Mouse (Mus musculus): ENCODE measurements around the gene Enox1. TPM values are rescaled to one million over a fixed set of nuclear protein-coding genes. Genes with fewer than 3 reads are reported as not detected.

Gene Enox1
- polyA plus RNA-seq, 2 experiments = 13.5 to 15.6 TPM

DNA sequence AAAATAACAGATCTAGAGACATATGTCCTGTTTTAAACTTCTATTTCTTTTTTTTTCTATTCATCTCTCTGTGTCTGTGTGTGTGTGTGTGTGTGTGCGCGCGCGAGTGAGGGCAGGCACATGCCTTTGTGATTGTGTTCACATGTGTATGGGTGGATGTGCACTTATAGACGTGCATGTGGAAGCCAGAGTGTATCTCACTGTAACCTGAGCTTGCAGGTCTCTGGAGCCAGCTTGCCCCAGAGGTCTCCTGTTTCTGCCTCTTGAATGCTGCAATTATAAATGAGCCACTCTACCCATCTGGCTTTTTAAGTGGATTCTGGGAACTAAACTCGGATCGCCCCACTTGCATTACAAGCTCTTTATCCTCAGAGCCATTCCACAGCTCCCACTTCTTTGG is 92.4 kb downstream of the Enox1 start:
- no peak overlapping the region for H3K9ac ChIP-seq (ENCODE audit: low read depth, low read length, severe bottlenecking)
- 43% methylated on average over 7 of the region's 7 CpGs for WGBS
- ATAC-seq (ENCODE audit: low FRiP score, low read depth) (no peak), DNase-seq (ENCODE audit: low spot score) (no peak)
- no peak overlapping the region for H3K27ac ChIP-seq (replicated peaks; ENCODE audit: low read depth, low read length)
- peaks cover 2% of the 10 kb centered on the region; the same call in 1 of the 2 replicates for H3K36me3 ChIP-seq (ENCODE audit: control insufficient read depth, insufficient read depth, low read length)
- H3K9me3 ChIP-seq (ENCODE audit: control insufficient read depth, low read length) = peaks cover 5% of the 10 kb centered on the region; the same call in 1 of the 2 replicates
- peaks cover 11% of the 10 kb centered on the region for H3K4me1 ChIP-seq (ENCODE audit: control insufficient read depth, insufficient read depth, low read length)
- no peak overlapping the region for H3K4me2 ChIP-seq (replicated peaks; ENCODE audit: low read depth, low read length, severe bottlenecking)
- TF ChIP-seq POLR2A (IDR thresholded peaks at IDR 0.05; ENCODE audit: borderline replicate concordance, extremely low read depth, insufficient read depth, insufficient read length) = no peak
- no peak overlapping the region for H3K4me3 ChIP-seq (replicated peaks; ENCODE audit: low read length)
- no peaks in the 10 kb centered on the region for H3K27me3 ChIP-seq (ENCODE audit: control insufficient read depth, insufficient read depth, low read length)

DNA sequence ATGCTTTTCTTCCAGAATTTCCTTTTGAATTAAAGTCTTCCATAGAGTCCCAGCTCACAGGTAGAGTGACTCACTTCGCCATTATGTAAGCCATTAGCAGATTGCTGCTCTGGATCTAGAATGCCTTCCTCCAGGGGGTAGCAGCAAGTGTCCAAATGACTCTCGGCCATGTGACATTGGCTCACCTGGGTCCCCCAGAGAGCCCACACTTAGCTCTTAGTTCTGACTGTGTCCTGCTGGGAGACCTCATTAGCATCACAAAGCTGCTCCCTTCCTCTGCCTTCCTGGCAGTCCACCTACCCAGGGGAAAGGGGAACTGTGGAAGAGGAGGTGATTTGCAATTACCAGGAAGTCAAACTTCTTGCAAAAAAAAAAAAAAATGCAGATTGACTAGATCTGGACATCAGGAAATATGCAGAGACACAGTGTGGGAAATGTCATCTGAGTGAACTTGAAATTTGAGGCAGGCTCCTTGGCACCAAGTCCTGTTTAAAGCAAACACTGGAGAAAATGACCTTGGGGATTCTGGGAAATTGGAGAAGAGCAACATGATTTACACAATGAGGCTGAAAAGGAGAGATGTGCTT is 94.2 kb downstream of the Enox1 start:
- Histone ChIP-seq H3K27ac (replicated peaks; ENCODE audit: low read depth, low read length) (no peak overlapping the region), H3K9ac (ENCODE audit: low read depth, low read length, severe bottlenecking) (no peak overlapping the region), H3K4me2 (replicated peaks; ENCODE audit: low read depth, low read length, severe bottlenecking) (no peak overlapping the region), H3K4me1 (ENCODE audit: control insufficient read depth, insufficient read depth, low read length) (peaks cover 11% of the 10 kb centered on the region), H3K9me3 (ENCODE audit: control insufficient read depth, low read length) (peaks cover 4% of the 10 kb centered on the region; the same call in 1 of the 2 replicates), H3K4me3 (replicated peaks; ENCODE audit: low read length) (no peak overlapping the region), H3K27me3 (ENCODE audit: control insufficient read depth, insufficient read depth, low read length) (no peaks in the 10 kb centered on the region), H3K36me3 (ENCODE audit: control insufficient read depth, insufficient read depth, low read length) (peaks cover 2% of the 10 kb centered on the region; the same call in 1 of the 2 replicates)
- no peak for TF ChIP-seq POLR2A (IDR thresholded peaks at IDR 0.05; ENCODE audit: borderline replicate concordance, extremely low read depth, insufficient read depth, insufficient read length)
- WGBS = 46% methylated on average over 2 of the region's 2 CpGs
- ATAC-seq (ENCODE audit: low FRiP score, low read depth) (no peak), DNase-seq (ENCODE audit: low spot score) (no peak)

DNA sequence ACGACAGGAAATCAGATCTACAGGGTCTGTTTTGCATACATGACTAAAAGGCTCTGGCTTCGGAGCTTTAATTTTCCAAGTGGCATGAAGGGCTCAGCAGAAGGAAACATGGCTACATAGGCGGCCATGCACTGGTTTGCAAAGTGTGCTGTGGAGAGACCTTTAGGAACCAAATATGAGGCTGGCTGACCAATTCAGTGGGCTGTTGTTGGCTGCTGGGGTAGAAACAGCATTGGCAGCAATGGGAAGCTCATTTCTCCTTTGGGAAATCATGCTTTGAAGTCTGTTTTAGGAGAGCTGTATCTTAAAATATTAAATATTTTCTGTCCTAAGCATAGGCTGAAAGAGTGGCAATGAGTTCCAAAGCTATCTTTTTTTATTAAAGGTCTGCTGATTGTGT is 98.6 kb downstream of the Enox1 start:
- no peak overlapping the region for H3K4me3 ChIP-seq (replicated peaks; ENCODE audit: low read length)
- no peak for TF ChIP-seq POLR2A (IDR thresholded peaks at IDR 0.05; ENCODE audit: borderline replicate concordance, extremely low read depth, insufficient read depth, insufficient read length)
- H3K27me3 ChIP-seq (ENCODE audit: control insufficient read depth, insufficient read depth, low read length) = no peaks in the 10 kb centered on the region
- DNase-seq (ENCODE audit: low spot score) (no peak), ATAC-seq (ENCODE audit: low FRiP score, low read depth) (no peak)
- H3K9me3 ChIP-seq (ENCODE audit: control insufficient read depth, low read length) = no peaks in the 10 kb centered on the region
- H3K9ac ChIP-seq (ENCODE audit: low read depth, low read length, severe bottlenecking) = no peak overlapping the region
- H3K27ac ChIP-seq (replicated peaks; ENCODE audit: low read depth, low read length) = no peak overlapping the region
- WGBS = 66% methylated on average over 3 of the region's 3 CpGs
- H3K4me2 ChIP-seq (replicated peaks; ENCODE audit: low read depth, low read length, severe bottlenecking) = no peak overlapping the region
- H3K36me3 ChIP-seq (ENCODE audit: control insufficient read depth, insufficient read depth, low read length) = no peaks in the 10 kb centered on the region
- H3K4me1 ChIP-seq (ENCODE audit: control insufficient read depth, insufficient read depth, low read length) = peaks cover 4% of the 10 kb centered on the region; the same call in 1 of the 2 replicates

GRCm38 (mm10) chr14:77255711-77256110 is 99.1 kb downstream of the Enox1 start:
- Histone ChIP-seq H3K27me3 (ENCODE audit: control insufficient read depth, insufficient read depth, low read length) (no peaks in the 10 kb centered on the region), H3K9ac (ENCODE audit: low read depth, low read length, severe bottlenecking) (no peak overlapping the region), H3K36me3 (ENCODE audit: control insufficient read depth, insufficient read depth, low read length) (no peaks in the 10 kb centered on the region), H3K4me2 (replicated peaks; ENCODE audit: low read depth, low read length, severe bottlenecking) (no peak overlapping the region), H3K9me3 (ENCODE audit: control insufficient read depth, low read length) (no peaks in the 10 kb centered on the region), H3K4me1 (ENCODE audit: control insufficient read depth, insufficient read depth, low read length) (peaks cover 4% of the 10 kb centered on the region; the same call in 1 of the 2 replicates), H3K4me3 (replicated peaks; ENCODE audit: low read length) (no peak overlapping the region), H3K27ac (replicated peaks; ENCODE audit: low read depth, low read length) (no peak overlapping the region)
- DNase-seq (ENCODE audit: low spot score) = no peak
- TF ChIP-seq POLR2A (IDR thresholded peaks at IDR 0.05; ENCODE audit: borderline replicate concordance, extremely low read depth, insufficient read depth, insufficient read length) = no peak
- ATAC-seq (ENCODE audit: low FRiP score, low read depth) = no peak
- 85% methylated on average over 6 of the region's 6 CpGs for WGBS

DNA sequence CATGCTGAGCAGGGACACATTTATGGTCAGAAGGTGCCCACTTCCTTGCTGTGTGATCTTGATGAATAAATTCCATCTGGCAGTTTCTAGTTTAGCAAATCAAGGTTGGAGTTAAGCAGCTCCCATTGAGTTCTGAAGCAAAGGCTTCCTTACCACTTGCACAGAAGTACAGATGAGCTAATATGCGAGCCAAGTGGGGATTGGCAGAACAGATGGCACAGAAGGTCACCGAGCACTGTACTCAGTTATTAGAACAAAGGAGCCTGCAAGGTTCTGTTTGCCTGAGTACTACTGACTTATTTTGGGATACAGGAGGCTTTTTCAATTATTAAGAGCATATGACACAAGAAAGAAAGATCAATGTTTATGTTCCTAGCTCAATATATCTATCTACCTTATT is 100.4 kb downstream of the Enox1 start:
- Histone ChIP-seq H3K4me2 (replicated peaks; ENCODE audit: low read depth, low read length, severe bottlenecking) (no peak overlapping the region), H3K36me3 (ENCODE audit: control insufficient read depth, insufficient read depth, low read length) (no peaks in the 10 kb centered on the region), H3K9me3 (ENCODE audit: control insufficient read depth, low read length) (no peaks in the 10 kb centered on the region), H3K27me3 (ENCODE audit: control insufficient read depth, insufficient read depth, low read length) (no peaks in the 10 kb centered on the region), H3K4me1 (ENCODE audit: control insufficient read depth, insufficient read depth, low read length) (peaks cover 4% of the 10 kb centered on the region; the same call in 1 of the 2 replicates), H3K4me3 (replicated peaks; ENCODE audit: low read length) (no peak overlapping the region), H3K27ac (replicated peaks; ENCODE audit: low read depth, low read length) (no peak overlapping the region), H3K9ac (ENCODE audit: low read depth, low read length, severe bottlenecking) (no peak overlapping the region)
- DNase-seq (ENCODE audit: low spot score) = no peak
- ATAC-seq (ENCODE audit: low FRiP score, low read depth) = no peak
- no peak for TF ChIP-seq POLR2A (IDR thresholded peaks at IDR 0.05; ENCODE audit: borderline replicate concordance, extremely low read depth, insufficient read depth, insufficient read length)
- WGBS = 72% methylated on average over 2 of the region's 2 CpGs
